Mouse (Mus musculus) heart, adult 8-10 months (tissue): ENCODE results near the gene Olfr971. TPM values are rescaled to one million over a fixed set of nuclear protein-coding genes. Genes with fewer than 3 reads are reported as not detected.
"Not testable (repeated sequence)": the region's sequence is repeated elsewhere in the genome, so short reads cannot be mapped to it uniquely, and the experiment has no call there.

ENCODE experiments used
- DNase-seq: peaks from one replicate; pipeline ENCODE4 v3.0.0; 2022; ENCODE audit warnings: low spot score
- total RNA-seq, 4 experiments: library from RNA; stranded (reverse); gene quantifications; 2 replicates each; pipeline ENCODE4 v1.2.4; 2022

Olfr971 gene
- not detected for total RNA-seq

DNA sequence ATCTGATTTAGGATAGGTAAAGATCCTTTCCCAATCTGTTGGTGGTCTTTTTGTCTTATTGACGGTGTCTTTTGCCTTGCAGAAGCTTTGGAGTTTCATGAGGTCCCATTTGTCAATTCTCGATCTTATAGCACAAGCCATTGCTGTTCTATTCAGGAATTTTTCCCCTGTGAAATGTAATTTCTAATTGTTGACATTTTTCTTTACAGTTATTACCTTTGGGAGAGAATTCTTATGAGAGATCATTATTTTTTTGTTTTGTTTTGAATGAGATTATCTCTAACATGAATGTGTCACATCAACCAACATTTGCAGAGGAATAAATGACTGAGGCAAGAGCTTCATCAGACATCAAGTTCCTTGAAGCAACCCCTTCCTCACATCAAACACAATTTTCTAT, at the start of gene Olfr971:
Olfr971 (plus strand) TSS at position 301 of the 400 bp plus-strand sequence.
- not testable (repeated sequence) for DNase-seq

DNA sequence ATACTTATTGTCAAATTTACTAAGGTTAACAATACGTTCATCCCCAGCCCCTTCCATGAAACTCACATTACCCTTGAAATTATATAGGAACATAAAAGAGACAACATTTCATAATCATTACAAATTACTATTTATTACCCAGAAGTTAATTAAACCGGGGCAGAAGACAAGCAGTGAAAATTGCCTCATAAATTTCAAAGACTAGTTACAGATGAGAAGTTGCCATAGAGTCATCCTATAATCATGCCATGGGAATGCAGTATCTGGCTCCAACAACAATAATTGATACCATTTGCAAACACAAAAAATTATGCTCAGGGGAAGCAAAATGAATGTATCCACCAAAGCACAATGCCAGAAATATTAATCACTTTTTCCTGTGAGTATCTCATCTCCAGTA, 46.1 kb upstream of the Olfr971 start, which contains the start of gene Olfr969:
Olfr969 (plus strand) TSS at position 388 of the 400 bp plus-strand sequence.
- DNase-seq, result no peak

DNA sequence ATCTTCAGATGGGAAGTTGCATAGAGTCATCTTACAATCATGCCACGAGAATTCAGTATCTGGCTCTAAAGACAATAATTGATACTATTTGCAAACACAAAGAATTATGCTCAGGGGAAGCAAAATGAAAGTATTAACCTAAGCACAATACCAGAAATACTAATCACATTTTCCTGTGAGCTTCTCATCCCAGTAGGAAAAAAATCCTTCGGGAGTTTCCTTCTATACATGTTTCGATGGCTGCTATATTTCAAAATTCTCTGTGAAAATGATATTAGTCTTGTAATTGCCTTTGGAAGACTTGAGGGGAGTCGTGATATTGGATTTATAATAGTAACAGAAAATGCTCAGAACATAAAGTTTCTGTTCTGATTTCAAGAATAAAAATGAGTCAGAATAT, 28.1 kb upstream of the Olfr971 start, which contains the start of gene Olfr970:
Olfr970 (plus strand) TSS at position 301 of the 400 bp plus-strand sequence.
- DNase-seq, result no peak

DNA sequence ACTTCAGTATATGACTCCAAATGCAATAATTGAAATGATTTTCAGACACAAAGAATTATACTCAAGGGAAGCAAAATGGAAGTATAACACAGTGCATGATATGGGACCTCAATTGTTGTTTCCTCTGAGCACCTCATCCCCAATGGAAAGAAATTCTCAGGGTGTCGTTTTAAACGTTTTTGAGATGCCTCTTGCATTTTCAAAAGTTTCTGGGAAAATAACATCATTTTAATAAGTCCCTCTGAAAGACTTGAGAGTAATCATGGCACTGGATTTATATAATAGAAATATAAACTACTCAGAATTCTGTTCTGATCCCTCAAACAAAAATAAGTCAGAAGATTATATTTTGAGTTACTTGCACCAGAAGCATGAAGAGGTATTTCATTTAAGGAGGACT, 29.4 kb downstream of the Olfr971 start, which contains the start of gene Olfr972:
Olfr972 (plus strand) TSS at position 301 of the 400 bp plus-strand sequence.
- DNase-seq, result no peak

DNA sequence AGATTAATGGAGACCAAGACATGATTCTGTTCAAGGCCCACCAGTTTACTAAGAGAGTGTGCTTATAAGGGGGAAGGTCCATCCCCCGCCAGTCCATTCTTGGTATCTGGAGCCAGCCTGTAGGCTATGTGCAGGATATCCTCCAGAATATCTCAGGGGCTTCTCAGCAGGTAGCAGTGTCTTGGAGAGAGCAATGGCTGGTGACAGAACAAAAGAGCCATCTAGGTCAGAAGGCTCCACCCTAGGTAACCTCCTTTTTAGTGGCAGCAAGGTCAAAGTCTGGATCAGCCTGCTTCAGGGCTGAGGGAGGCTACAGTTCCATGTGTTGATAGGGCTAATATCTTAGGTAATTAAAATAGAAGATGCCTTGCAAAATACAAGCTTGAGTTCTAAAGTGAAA, 35.3 kb downstream of the Olfr971 start:
- DNase-seq, result not testable (repeated sequence)

DNA sequence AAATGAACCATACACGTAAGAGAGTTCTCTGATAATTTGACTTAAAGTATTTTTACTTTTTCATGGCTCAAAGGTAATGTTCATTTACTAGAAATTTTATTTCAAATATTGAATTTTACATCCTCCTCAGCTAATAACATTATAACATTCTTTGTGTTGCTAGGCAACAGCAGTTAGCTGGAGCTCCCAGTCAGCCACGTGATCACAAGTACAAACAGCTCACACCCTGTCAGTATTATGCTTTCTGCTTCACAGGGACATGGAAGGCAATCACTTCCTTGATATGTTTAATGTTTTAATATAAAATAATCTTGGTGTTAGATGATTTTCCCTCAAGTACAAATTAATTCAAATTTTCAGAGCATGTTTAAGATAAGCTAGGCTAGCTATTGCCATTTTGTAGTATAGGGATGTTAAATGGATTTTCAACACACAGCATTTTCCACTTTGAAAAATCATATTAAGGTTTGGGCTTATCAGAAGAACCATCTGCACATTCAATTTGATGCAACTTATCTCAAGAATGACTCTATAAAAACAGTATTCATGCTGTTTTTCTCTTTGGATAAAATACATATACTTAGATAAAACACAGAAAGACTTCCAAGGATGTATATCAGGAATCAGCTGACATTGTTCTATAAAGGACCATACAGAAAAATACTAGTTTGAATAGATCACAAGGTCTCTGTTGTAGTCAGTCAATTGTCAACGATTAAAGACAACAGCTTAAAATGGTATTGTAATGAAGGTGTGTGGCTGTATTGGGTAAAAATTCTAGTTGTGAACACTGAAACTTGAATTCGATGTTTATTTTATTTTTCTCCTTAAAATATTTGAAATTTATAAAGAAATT, 41.1 kb downstream of the Olfr971 start:
- DNase-seq, result not testable (repeated sequence)

Other genes with a start within 250 kb of the Olfr971 start
- gene AW551984, start 232.5 kb upstream of the Olfr971 start, total RNA-seq, result under 1 TPM in 2 of 4 experiments, not detected in 2; 0.37 to 0.82 TPM
- gene Olfr148, start 226.2 kb upstream of the Olfr971 start, total RNA-seq, result not detected
- gene Olfr960, start 215.5 kb upstream of the Olfr971 start, total RNA-seq, result not detected
- not detected for gene Olfr961, start 191.8 kb upstream of the Olfr971 start, total RNA-seq
- not detected for gene Olfr963, start 169.7 kb upstream of the Olfr971 start, total RNA-seq
- not detected for gene Olfr149, start 129.8 kb upstream of the Olfr971 start, total RNA-seq
- not detected for gene Olfr965, start 125.5 kb upstream of the Olfr971 start, total RNA-seq
- gene Olfr150, start 105.9 kb upstream of the Olfr971 start, total RNA-seq, result not detected
- gene Olfr967, start 90.6 kb upstream of the Olfr971 start, total RNA-seq, result not detected
- gene Olfr968, start 53.6 kb upstream of the Olfr971 start, total RNA-seq, result not detected
- not detected for gene Olfr969, start 45.9 kb upstream of the Olfr971 start, total RNA-seq
- gene Olfr970, start 28.0 kb upstream of the Olfr971 start, total RNA-seq, result not detected
- not detected for gene Olfr972, start 29.5 kb downstream of the Olfr971 start, total RNA-seq
- gene Olfr229, start 70.5 kb downstream of the Olfr971 start, total RNA-seq, result not detected
- gene Olfr974, start 100.6 kb downstream of the Olfr971 start, total RNA-seq, result not detected
- gene Olfr975, start 115.2 kb downstream of the Olfr971 start, total RNA-seq, result not detected
- gene Olfr976, start 124.3 kb downstream of the Olfr971 start, total RNA-seq, result not detected
- gene Olfr978, start 155.2 kb downstream of the Olfr971 start, total RNA-seq, result not detected
- gene Olfr979, start 166.6 kb downstream of the Olfr971 start, total RNA-seq, result not detected
- not detected for gene Olfr980, start 172.7 kb downstream of the Olfr971 start, total RNA-seq
- not detected for gene Olfr981, start 184.6 kb downstream of the Olfr971 start, total RNA-seq
- not detected for gene Olfr982, start 237.0 kb downstream of the Olfr971 start, total RNA-seq